Mouse (Mus musculus) mouse embryonic stem cell (cell line): Measurements from ENCODE around the gene Tspan2.

Source experiments
- in situ Hi-C, 2 experiments: fragments of 300-500 bp; cut with MboI; formaldehyde crosslinking; loops; 1 replicate in 1 of 2; 3 replicates in 1 of 2; pipeline ENCODE4 v1.14.3; 2019 to 2020; ENCODE audit warnings: low sequenced_read_pairs in 2 of 2, low pct_unique_long_range_greater_than_20kb in 1 of 2, mixed read lengths in 1 of 2; ENCODE audit not compliant: unreplicated experiment in 1 of 2

Tspan2 gene

GRCm38 (mm10) chr3:102734313-102735030, at the start of gene Tspan2:
TSS of gene Tspan2 (plus strand) at chr3:102734529.
- in situ Hi-C loops, result no loop called here

GRCm38 (mm10) chr3:102686861-102687260, 47.5 kb upstream of the Tspan2 start:
- in situ Hi-C loops, result loop anchor here (10.0 to 25.0 kb wide), 2 partner anchors 375 to 432 kb away; no protein-coding TSS in a partner anchor

- in situ Hi-C loops, result loop anchor here (10.0 to 25.0 kb wide), 2 partner anchors 376 to 433 kb away; no protein-coding TSS in a partner anchor
These were observed 46.5 kb upstream of the Tspan2 start for GRCm38 (mm10) chr3:102687852-102688251.

- in situ Hi-C loops, result loop anchor here (10.0 to 25.0 kb wide), 2 partner anchors 367 to 380 kb away; no protein-coding TSS in a partner anchor
These were observed 42.4 kb upstream of the Tspan2 start for GRCm38 (mm10) chr3:102691802-102692484.

- in situ Hi-C loops, result loop anchor here (10.0 to 25.0 kb wide), 2 partner anchors 368 to 381 kb away; no protein-coding TSS in a partner anchor
These were observed 41.5 kb upstream of the Tspan2 start for GRCm38 (mm10) chr3:102692758-102693325.

GRCm38 (mm10) chr3:102698127-102698526, 36.2 kb upstream of the Tspan2 start:
- in situ Hi-C loops, result loop anchor here (10.0 to 25.0 kb wide), 2 partner anchors 373 to 386 kb away; no protein-coding TSS in a partner anchor

- in situ Hi-C loops, result loop anchor here (5.0 to 25.0 kb wide), 3 partner anchors 101 to 311 kb away; partner anchors contain the start of gene Csde1 (in 1 of the 2)
These were observed 33.0 kb upstream of the Tspan2 start for GRCm38 (mm10) chr3:102701303-102701702.

GRCm38 (mm10) chr3:102701902-102702544, 32.3 kb upstream of the Tspan2 start:
- in situ Hi-C loops, result loop anchor here (5.0 to 25.0 kb wide), 3 partner anchors 100 to 310 kb away; partner anchors contain the start of gene Csde1 (in 1 of the 2)

- in situ Hi-C loops, result loop anchor here (5.0 to 25.0 kb wide), 3 partner anchors 98 to 308 kb away; partner anchors contain the start of gene Csde1 (in 1 of the 2)
These were observed 30.3 kb upstream of the Tspan2 start for GRCm38 (mm10) chr3:102704001-102704401.

GRCm38 (mm10) chr3:102708599-102708998, 25.7 kb upstream of the Tspan2 start:
- in situ Hi-C loops, result loop anchor here (10.0 to 25.0 kb wide), 2 partner anchors 96 to 304 kb away; partner anchors contain the start of gene Csde1 (in 1 of the 2)

- in situ Hi-C loops, result loop anchor here in 1 of 2 experiments (25.0 kb wide), 1 partner anchor 297 kb away; the partner anchor contains the start of gene Csde1
These were observed 19.2 kb upstream of the Tspan2 start for GRCm38 (mm10) chr3:102715066-102715584.

GRCm38 (mm10) chr3:102715839-102716238, 18.5 kb upstream of the Tspan2 start:
- in situ Hi-C loops, result loop anchor here in 1 of 2 experiments (25.0 kb wide), 1 partner anchor 296 kb away; the partner anchor contains the start of gene Csde1

- in situ Hi-C loops, result loop anchor here in 1 of 2 experiments (25.0 kb wide), 1 partner anchor 295 kb away; the partner anchor contains the start of gene Csde1
These were observed 16.6 kb upstream of the Tspan2 start for GRCm38 (mm10) chr3:102717586-102718285.

GRCm38 (mm10) chr3:102723154-102723553, 11.2 kb upstream of the Tspan2 start:
- in situ Hi-C loops, result loop anchor here in 1 of 2 experiments (25.0 kb wide), 1 partner anchor 289 kb away; the partner anchor contains the start of gene Csde1

GRCm38 (mm10) chr3:102723841-102724570, 10.3 kb upstream of the Tspan2 start:
- in situ Hi-C loops, result loop anchor here in 1 of 2 experiments (25.0 kb wide), 1 partner anchor 288 kb away; the partner anchor contains the start of gene Csde1

GRCm38 (mm10) chr3:102724798-102725459, 9.4 kb upstream of the Tspan2 start:
- in situ Hi-C loops, result loop anchor here in 1 of 2 experiments (25.0 kb wide), 1 partner anchor 287 kb away; the partner anchor contains the start of gene Csde1
